Mouse (Mus musculus) testis, adult 2 months (tissue): ENCODE measurements around the gene Sept8. TPM values are rescaled to one million over a fixed set of nuclear protein-coding genes. Genes with fewer than 3 reads are reported as not detected.

Experiments
- H3K27ac ChIP-seq: fragments of 200-500 bp; 2 replicates; pipeline ENCODE4 v1.5.1; 2012; ENCODE audit warnings: low read depth, low read length; ENCODE audit not compliant: control insufficient read depth, insufficient read depth
- H3K27me3 ChIP-seq: fragments of 200-500 bp; 2 replicates; pipeline ENCODE4 v1.6.1; 2012; ENCODE audit warnings: mild to moderate bottlenecking, low read length, moderate library complexity; ENCODE audit not compliant: control insufficient read depth, insufficient read depth
- H3K36me3 ChIP-seq: fragments of 200-500 bp; 2 replicates; pipeline ENCODE4 v1.6.1; 2012; ENCODE audit warnings: mild to moderate bottlenecking, low read length; ENCODE audit not compliant: control insufficient read depth, insufficient read depth
- H3K4me1 ChIP-seq: fragments of 200-500 bp; 2 replicates; pipeline ENCODE4 v1.6.1; 2012; ENCODE audit warnings: low read length; ENCODE audit not compliant: control insufficient read depth, insufficient read depth
- H3K4me3 ChIP-seq: fragments of 200-500 bp; 2 replicates; pipeline ENCODE4 v1.5.1; 2012; ENCODE audit warnings: low read depth, mild to moderate bottlenecking, low read length, moderate library complexity, mixed read lengths; ENCODE audit not compliant: control insufficient read depth
- CTCF ChIP-seq: fragments of 200-500 bp; IDR thresholded peaks from 2 replicates; pipeline ENCODE4 v1.5.1; 2012; ENCODE audit warnings: low read depth, mild to moderate bottlenecking, inconsistent platforms, low read length, moderate library complexity; ENCODE audit not compliant: control insufficient read depth, insufficient read depth, insufficient replicate concordance
- POLR2A ChIP-seq: fragments of 200-500 bp; IDR thresholded peaks from 2 replicates; pipeline ENCODE4 v1.6.1; 2012; ENCODE audit warnings: low read depth, mild to moderate bottlenecking, inconsistent platforms, low read length, moderate library complexity; ENCODE audit not compliant: control insufficient read depth
- polyA plus RNA-seq: library from polyadenylated mRNA; depleted of rRNA; stranded (reverse); fragments of >200 nt; gene quantifications from 2 replicates; pipeline ENCODE4 v1.2.3, GENCODE M21; 2012

The Sept8 gene
- polyA plus RNA-seq, 1 experiment = 3.2 TPM

DNA sequence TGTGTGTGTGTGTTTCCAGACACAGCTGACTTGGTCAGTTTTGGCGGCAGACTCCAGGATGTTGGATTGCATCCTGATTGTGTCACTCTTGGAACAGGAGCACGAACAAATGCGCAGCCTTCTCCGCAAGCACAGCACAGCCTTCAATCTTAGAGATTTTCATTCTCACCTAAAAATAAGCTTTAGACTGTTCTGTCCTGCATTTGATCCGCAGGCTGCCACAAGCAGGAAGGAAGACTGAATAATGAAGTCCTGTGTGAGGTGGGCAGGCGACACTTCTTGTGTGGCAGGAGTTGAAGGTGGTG lies 10.1 kb downstream of the Sept8 start:
- Histone ChIP-seq H3K36me3 (no peaks in the 10 kb centered on the region), H3K27me3 (no peaks in the 10 kb centered on the region), H3K27ac (no peak overlapping the region), H3K4me3 (no peak overlapping the region), H3K4me1 (peaks cover 14% of the 10 kb centered on the region)
- TF ChIP-seq CTCF (no peak), POLR2A (no peak)

GRCm38 (mm10) chr11:53530001-53530400 lies 10.9 kb downstream of the Sept8 start:
- Histone ChIP-seq H3K36me3 (no peaks in the 10 kb centered on the region), H3K27me3 (no peaks in the 10 kb centered on the region), H3K27ac (no peak overlapping the region), H3K4me1 (peaks cover 8% of the 10 kb centered on the region), H3K4me3 (no peak overlapping the region)
- TF ChIP-seq POLR2A (no peak), CTCF (no peak)

- Histone ChIP-seq H3K27me3 (no peaks in the 10 kb centered on the region), H3K27ac (0 out of 2 replicates have a peak overlapping the region, but pooled peaks have one; percentile 12), H3K4me1 (no peaks in the 10 kb centered on the region; the same call in 1 of the 2 replicates), H3K36me3 (no peaks in the 10 kb centered on the region), H3K4me3 (no peak overlapping the region)
- no peak for TF ChIP-seq POLR2A
Measured at GRCm38 (mm10) chr11:53531578-53532230, 12.6 kb downstream of the Sept8 start.

DNA sequence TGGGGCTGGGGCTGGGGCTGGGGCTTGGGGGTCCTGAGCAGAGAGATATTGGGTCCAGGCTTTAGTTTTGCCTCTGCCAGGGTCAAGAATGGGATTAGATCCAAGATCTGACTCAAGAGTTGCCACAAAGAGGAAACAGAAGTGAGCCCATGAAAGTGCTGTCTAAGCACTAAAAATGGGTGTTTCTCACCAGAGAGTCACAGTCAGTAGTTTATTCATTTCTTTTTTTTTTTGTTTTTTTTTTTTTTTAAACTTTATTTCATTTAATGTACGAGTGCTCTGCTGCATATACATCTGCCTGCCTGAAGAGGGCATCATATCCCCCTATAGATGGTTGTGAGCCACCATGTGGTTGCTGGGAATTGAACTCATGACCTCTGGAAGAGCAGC lies 13.2 kb downstream of the Sept8 start:
- no peaks in the 10 kb centered on the region; the same call in 1 of the 2 replicates for H3K4me1 ChIP-seq
- no peaks in the 10 kb centered on the region for H3K27me3 ChIP-seq
- H3K4me3 ChIP-seq = no peak overlapping the region
- no peaks in the 10 kb centered on the region for H3K36me3 ChIP-seq
- H3K27ac ChIP-seq = no peak overlapping the region
- TF ChIP-seq POLR2A (no peak), CTCF (no peak)

GRCm38 (mm10) chr11:53539002-53539491 lies 20.0 kb downstream of the Sept8 start:
- no peaks in the 10 kb centered on the region for H3K36me3 ChIP-seq
- no peak overlapping the region for H3K4me3 ChIP-seq
- no peaks in the 10 kb centered on the region for H3K4me1 ChIP-seq
- no peak overlapping the region for H3K27ac ChIP-seq
- TF ChIP-seq CTCF (no peak), POLR2A (no peak)
- no peaks in the 10 kb centered on the region for H3K27me3 ChIP-seq

- TF ChIP-seq CTCF (no peak), POLR2A (no peak)
- Histone ChIP-seq H3K4me1 (no peaks in the 10 kb centered on the region), H3K27me3 (no peaks in the 10 kb centered on the region), H3K4me3 (no peak overlapping the region), H3K36me3 (no peaks in the 10 kb centered on the region), H3K27ac (no peak overlapping the region)
Measured at GRCm38 (mm10) chr11:53540394-53540793, 21.3 kb downstream of the Sept8 start.

GRCm38 (mm10) chr11:53541222-53541621 lies 22.2 kb downstream of the Sept8 start:
- no peak overlapping the region for H3K4me3 ChIP-seq
- H3K27me3 ChIP-seq = no peaks in the 10 kb centered on the region
- no peaks in the 10 kb centered on the region for H3K4me1 ChIP-seq
- TF ChIP-seq POLR2A = no peak
- TF ChIP-seq CTCF = no peak
- no peak overlapping the region for H3K27ac ChIP-seq
- no peaks in the 10 kb centered on the region for H3K36me3 ChIP-seq

DNA sequence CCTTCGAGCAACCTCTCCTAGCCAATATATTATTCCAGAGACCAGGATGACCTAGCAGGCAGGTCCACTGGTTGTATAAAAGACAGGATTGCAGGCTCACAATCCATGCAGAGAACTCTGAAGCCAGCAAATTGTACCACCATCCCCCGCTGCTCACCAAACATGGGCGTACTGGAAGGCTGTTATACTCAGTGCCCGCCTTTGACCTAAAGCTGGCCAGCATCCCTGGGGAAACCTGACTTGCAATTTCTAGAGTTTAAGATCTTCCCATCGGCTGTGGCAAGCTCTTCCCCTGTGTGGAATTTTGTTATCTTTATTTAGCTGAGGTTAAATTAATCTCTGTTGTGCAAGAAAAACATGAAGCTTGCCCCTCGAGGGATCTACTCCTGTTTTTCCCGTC lies 24.0 kb downstream of the Sept8 start:
- Histone ChIP-seq H3K4me3 (no peak overlapping the region), H3K36me3 (no peaks in the 10 kb centered on the region), H3K27me3 (no peaks in the 10 kb centered on the region), H3K4me1 (no peaks in the 10 kb centered on the region), H3K27ac (no peak overlapping the region)
- no peak for TF ChIP-seq CTCF
- no peak for TF ChIP-seq POLR2A

DNA sequence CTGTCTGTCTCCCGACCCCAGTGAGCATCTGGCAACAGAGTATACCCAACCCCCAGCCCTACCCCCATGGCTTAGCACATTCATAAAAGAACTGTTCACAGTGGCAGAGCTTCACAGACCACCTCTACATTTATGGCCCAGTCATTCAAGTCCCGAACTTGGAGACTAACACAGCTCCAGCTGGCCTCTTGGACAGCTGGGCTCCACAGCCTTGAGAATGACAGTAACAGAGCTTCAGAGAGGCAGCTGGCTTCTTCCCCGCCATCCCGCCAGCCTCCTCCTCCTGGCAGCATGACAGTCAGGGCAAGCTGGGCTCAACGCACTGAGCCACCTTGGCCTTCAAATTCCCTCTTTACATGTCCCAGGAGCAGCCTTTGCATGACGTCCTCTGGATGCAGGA lies 27.2 kb downstream of the Sept8 start:
- Histone ChIP-seq H3K36me3 (no peaks in the 10 kb centered on the region), H3K27me3 (no peaks in the 10 kb centered on the region), H3K4me3 (no peak overlapping the region), H3K27ac (no peak overlapping the region), H3K4me1 (no peaks in the 10 kb centered on the region)
- TF ChIP-seq POLR2A (no peak), CTCF (no peak)
